Mouse (Mus musculus): ENCODE measurements at regions not wholly inside any gene's neighbourhood (a gene's known extent, or its start where the extent isn't known, plus 50 kb on each side); places are given as distances from the start of the nearest gene placed in this dataset.

- no peak for DNase-seq (ENCODE audit: extremely low spot score in 1 of 2, low spot score in 1 of 2)
These were observed 239.8 kb upstream of the Onecut1 start for GRCm38 (mm10) chr9:74621957-74622356.

GRCm38 (mm10) chr9:74645394-74645793 lies 216.3 kb upstream of the Onecut1 start:
- no peak for DNase-seq (ENCODE audit: extremely low spot score in 1 of 2, low spot score in 1 of 2)

- DNase-seq (ENCODE audit: extremely low spot score in 1 of 2, low spot score in 1 of 2): no peak
These were observed 211.7 kb upstream of the Onecut1 start for GRCm38 (mm10) chr9:74650036-74650435.

GRCm38 (mm10) chr9:74655956-74656355 lies 205.8 kb upstream of the Onecut1 start:
- no peak for DNase-seq (ENCODE audit: extremely low spot score in 1 of 2, low spot score in 1 of 2)

- DNase-seq (ENCODE audit: extremely low spot score in 1 of 2, low spot score in 1 of 2): no peak
These were observed 205.3 kb upstream of the Onecut1 start for GRCm38 (mm10) chr9:74656392-74656791.

GRCm38 (mm10) chr9:74671356-74671952 lies 190.3 kb upstream of the Onecut1 start:
- no peak for DNase-seq (ENCODE audit: extremely low spot score in 1 of 2, low spot score in 1 of 2)

GRCm38 (mm10) chr9:74672261-74672660 lies 189.5 kb upstream of the Onecut1 start:
- DNase-seq (ENCODE audit: extremely low spot score in 1 of 2, low spot score in 1 of 2): no peak

GRCm38 (mm10) chr9:74698229-74698628 lies 163.5 kb upstream of the Onecut1 start:
- DNase-seq (ENCODE audit: extremely low spot score in 1 of 2, low spot score in 1 of 2): no peak

GRCm38 (mm10) chr9:74705698-74706097 lies 156.0 kb upstream of the Onecut1 start:
- no peak for DNase-seq (ENCODE audit: extremely low spot score in 1 of 2, low spot score in 1 of 2)

- DNase-seq (ENCODE audit: extremely low spot score in 1 of 2, low spot score in 1 of 2): no peak
These were observed 154.1 kb upstream of the Onecut1 start for GRCm38 (mm10) chr9:74707608-74708007.

GRCm38 (mm10) chr9:74711698-74712097 lies 150.0 kb upstream of the Onecut1 start:
- DNase-seq (ENCODE audit: extremely low spot score in 1 of 2, low spot score in 1 of 2): no peak

GRCm38 (mm10) chr9:74732451-74732850 lies 129.3 kb upstream of the Onecut1 start:
- no peak for DNase-seq (ENCODE audit: extremely low spot score in 1 of 2, low spot score in 1 of 2)

GRCm38 (mm10) chr9:74741949-74742348 lies 119.8 kb upstream of the Onecut1 start:
- no peak for DNase-seq (ENCODE audit: extremely low spot score in 1 of 2, low spot score in 1 of 2)

- DNase-seq (ENCODE audit: extremely low spot score in 1 of 2, low spot score in 1 of 2): no peak
These were observed 113.8 kb upstream of the Onecut1 start for GRCm38 (mm10) chr9:74747886-74748285.

- no peak for DNase-seq (ENCODE audit: extremely low spot score in 1 of 2, low spot score in 1 of 2)
These were observed 103.7 kb upstream of the Onecut1 start for GRCm38 (mm10) chr9:74758025-74758424.

- no peak for DNase-seq (ENCODE audit: extremely low spot score in 1 of 2, low spot score in 1 of 2)
These were observed 102.8 kb upstream of the Onecut1 start for GRCm38 (mm10) chr9:74758876-74759275.

- DNase-seq (ENCODE audit: extremely low spot score in 1 of 2, low spot score in 1 of 2): no peak
These were observed 81.3 kb upstream of the Onecut1 start for GRCm38 (mm10) chr9:74780419-74780818.

GRCm38 (mm10) chr9:74793394-74793793 lies 68.3 kb upstream of the Onecut1 start:
- no peak for DNase-seq (ENCODE audit: extremely low spot score in 1 of 2, low spot score in 1 of 2)

GRCm38 (mm10) chr9:74795994-74796393 lies 65.7 kb upstream of the Onecut1 start:
- no peak for DNase-seq (ENCODE audit: extremely low spot score in 1 of 2, low spot score in 1 of 2)

GRCm38 (mm10) chr9:74797272-74797844 lies 64.4 kb upstream of the Onecut1 start:
- DNase-seq (ENCODE audit: extremely low spot score in 1 of 2, low spot score in 1 of 2): no peak

- DNase-seq (ENCODE audit: extremely low spot score in 1 of 2, low spot score in 1 of 2): no peak
These were observed 60.6 kb upstream of the Onecut1 start for GRCm38 (mm10) chr9:74801091-74801490.

GRCm38 (mm10) chr9:74811437-74811836 lies 50.3 kb upstream of the Onecut1 start:
- DNase-seq (ENCODE audit: extremely low spot score in 1 of 2, low spot score in 1 of 2): no peak
